In genomic region chr1:23365614-23366013, GRCm38 (mm10) we compare ENCODE assay signal across 19 mouse cellular contexts.
"Had no signal": no experiment of that assay in that cellular context is flagged by ENCODE, and none has a peak within 500 bp of the region (broad histone marks: within the 10 kb centered on the region; RNA-seq: fewer than 3 reads in every experiment).

No protein-coding gene starts in this region.

- H3K4me2 ChIP-seq: lung, embryonic 14.5 days; midbrain, embryonic 13.5 days; neural tube, embryonic 13.5 days; neural tube, embryonic 15.5 days had no signal

- DNase-seq: lung, adult 18-20 months; lung, embryonic 14.5 days; lung, postnatal 10 days; lung, postnatal 4 days; retina, postnatal 1 day; right cerebral cortex, adult 18-20 months; right cerebral cortex, postnatal 25 days; right cerebral cortex, postnatal 4 days; spleen, adult 18-20 months; thymus, adult 18-20 months; thymus, postnatal 14 days; thymus, postnatal 36 days had no signal

- H3K9me3 ChIP-seq: megakaryocyte, embryonic 14.5 days; midbrain, embryonic 10.5 days; midbrain, embryonic 13.5 days; neural tube, embryonic 13.5 days; neural tube, embryonic 15.5 days had no signal

- H3K27me3 ChIP-seq: megakaryocyte, embryonic 14.5 days; midbrain, embryonic 13.5 days; neural tube, embryonic 13.5 days; neural tube, embryonic 15.5 days had no signal

- H3K27ac ChIP-seq: midbrain, embryonic 10.5 days; midbrain, embryonic 13.5 days; neural tube, embryonic 13.5 days; neural tube, embryonic 15.5 days had no signal

- H3K9ac ChIP-seq: lung, embryonic 14.5 days; midbrain, embryonic 13.5 days; neural tube, embryonic 13.5 days; neural tube, embryonic 15.5 days had no signal

- ATAC-seq: midbrain, embryonic 13.5 days; midbrain, embryonic 16.5 days had no signal

- H3K4me1 ChIP-seq: megakaryocyte, embryonic 14.5 days; midbrain, embryonic 10.5 days; midbrain, embryonic 13.5 days; neural tube, embryonic 13.5 days; neural tube, embryonic 15.5 days had no signal

- H3K4me3 ChIP-seq: megakaryocyte, embryonic 14.5 days; midbrain, embryonic 10.5 days; midbrain, embryonic 13.5 days; myocyte; neural tube, embryonic 13.5 days; neural tube, embryonic 15.5 days had no signal
